Mouse (Mus musculus): ENCODE measurements around the gene Shisal1.

Gene Shisal1

GRCm38 (mm10) chr15:84423781-84424180 is 23.1 kb downstream of the Shisal1 start:
- no peak for DNase-seq

GRCm38 (mm10) chr15:84418266-84418610 is 28.7 kb downstream of the Shisal1 start:
- no peak for DNase-seq

- no peak for DNase-seq
Observed at GRCm38 (mm10) chr15:84417592-84418265, 29.2 kb downstream of the Shisal1 start.

GRCm38 (mm10) chr15:84417017-84417416 is 29.9 kb downstream of the Shisal1 start:
- no peak for DNase-seq

- DNase-seq = peak; percentile 15
Observed at GRCm38 (mm10) chr15:84414040-84414848, 32.7 kb downstream of the Shisal1 start.

GRCm38 (mm10) chr15:84412409-84412808 is 34.5 kb downstream of the Shisal1 start:
- DNase-seq = peak; percentile 10

GRCm38 (mm10) chr15:84410052-84410451 is 36.8 kb downstream of the Shisal1 start:
- no peak for DNase-seq

GRCm38 (mm10) chr15:84408576-84408975 is 38.3 kb downstream of the Shisal1 start:
- no peak for DNase-seq

GRCm38 (mm10) chr15:84405759-84406158 is 41.1 kb downstream of the Shisal1 start:
- no peak for DNase-seq

- no peak for DNase-seq
Observed at GRCm38 (mm10) chr15:84403454-84404113, 43.3 kb downstream of the Shisal1 start.

- no peak for DNase-seq
Observed at GRCm38 (mm10) chr15:84398617-84399016, 48.3 kb downstream of the Shisal1 start.

- no peak for DNase-seq
Observed at GRCm38 (mm10) chr15:84397663-84398169, 49.2 kb downstream of the Shisal1 start.

- no peak for DNase-seq
Observed at GRCm38 (mm10) chr15:84395341-84396067, 51.4 kb downstream of the Shisal1 start.

- DNase-seq = no peak
Observed at GRCm38 (mm10) chr15:84393341-84393740, 53.6 kb downstream of the Shisal1 start.

GRCm38 (mm10) chr15:84392840-84393239 is 54.1 kb downstream of the Shisal1 start:
- DNase-seq = no peak

GRCm38 (mm10) chr15:84392131-84392530 is 54.8 kb downstream of the Shisal1 start:
- DNase-seq = no peak

- DNase-seq = no peak
Observed at GRCm38 (mm10) chr15:84388698-84389131, 58.2 kb downstream of the Shisal1 start.

GRCm38 (mm10) chr15:84385995-84386565 is 60.8 kb downstream of the Shisal1 start:
- DNase-seq = no peak

GRCm38 (mm10) chr15:84384066-84384465 is 62.8 kb downstream of the Shisal1 start:
- DNase-seq = no peak

- no peak for DNase-seq
Observed at GRCm38 (mm10) chr15:84380181-84380580, 66.7 kb downstream of the Shisal1 start.

GRCm38 (mm10) chr15:84378734-84379133 is 68.2 kb downstream of the Shisal1 start:
- no peak for DNase-seq

GRCm38 (mm10) chr15:84372801-84373200 is 74.1 kb downstream of the Shisal1 start:
- no peak for DNase-seq

All from cerebellum, adult 11-12 months (tissue).